Mouse (Mus musculus) heart, postnatal 0 days (tissue): ENCODE measurements at regions not wholly inside any gene's neighbourhood (a gene's known extent, or its start where the extent isn't known, plus 50 kb on each side); places are given as distances from the start of the nearest gene placed in this dataset.

ENCODE experiments used
- ATAC-seq: fragments of 200-750 bp; cut with Nextera tagmentation; 2 replicates; pipeline ENCODE4 v1.8.0; 2017; ENCODE audit warnings: low read depth, moderate number of reproducible peaks, moderate library complexity; ENCODE audit not compliant: insufficient read depth
- DNase-seq: peaks from one replicate; pipeline ENCODE4 v3.0.0-alpha.2; 2016; ENCODE audit warnings: low spot score
- H3K27ac ChIP-seq: fragments of 300-500 bp; sonication (generic); 2 replicates; pipeline ENCODE4 v1.5.1; 2014; ENCODE audit warnings: low read depth, mild to moderate bottlenecking
- H3K27me3 ChIP-seq: fragments of 300-500 bp; sonication (generic); 2 replicates; pipeline ENCODE4 v1.6.1; 2014; ENCODE audit warnings: low read length, mixed read lengths; ENCODE audit not compliant: control insufficient read depth, insufficient read depth
- H3K36me3 ChIP-seq: fragments of 300-500 bp; sonication (generic); replicated peaks from 2 replicates; pipeline ENCODE4 v1.6.1; 2014; ENCODE audit warnings: low read length, mixed read lengths; ENCODE audit not compliant: control insufficient read depth, insufficient read depth
- H3K4me1 ChIP-seq: fragments of 300-500 bp; sonication (generic); 2 replicates; pipeline ENCODE4 v1.6.1; 2014; ENCODE audit warnings: antibody characterized with exemption; ENCODE audit not compliant: control insufficient read depth, insufficient read depth
- H3K4me2 ChIP-seq: fragments of 300-500 bp; sonication (generic); 2 replicates; pipeline ENCODE4 v1.6.1; 2014; ENCODE audit warnings: low read depth, mild to moderate bottlenecking, low read length, moderate library complexity
- H3K4me3 ChIP-seq: fragments of 300-500 bp; sonication (generic); 2 replicates; pipeline ENCODE4 v1.5.1; 2014; ENCODE audit warnings: low read depth, low read length
- H3K9ac ChIP-seq: fragments of 300-500 bp; sonication (generic); replicated peaks from 2 replicates; pipeline ENCODE4 v1.6.1; 2014; ENCODE audit warnings: low read depth, low read length, mixed read lengths
- H3K9me3 ChIP-seq: fragments of 300-500 bp; sonication (generic); replicated peaks from 2 replicates; pipeline ENCODE4 v1.6.1; 2016; ENCODE audit warnings: low read length; ENCODE audit not compliant: control insufficient read depth
- CTCF ChIP-seq: IDR thresholded peaks from 2 replicates; pipeline ENCODE4 v1.5.1; 2016; ENCODE audit warnings: antibody characterized with exemption, control low read depth, low read depth
- EP300 ChIP-seq: IDR thresholded peaks from 2 replicates; pipeline ENCODE4 v1.6.1; 2016; ENCODE audit warnings: antibody characterized with exemption, low read depth
- WGBS: fragments of 180-500 bp; shearing (Covaris S2); extraction: QIAGEN DNeasy Blood & Tissue Kit; methylation state at CpG from one replicate; pipeline ENCODE4 v1.1.7; 2014; 5-methylcytosine and 5-hydroxymethylcytosine counted together

DNA sequence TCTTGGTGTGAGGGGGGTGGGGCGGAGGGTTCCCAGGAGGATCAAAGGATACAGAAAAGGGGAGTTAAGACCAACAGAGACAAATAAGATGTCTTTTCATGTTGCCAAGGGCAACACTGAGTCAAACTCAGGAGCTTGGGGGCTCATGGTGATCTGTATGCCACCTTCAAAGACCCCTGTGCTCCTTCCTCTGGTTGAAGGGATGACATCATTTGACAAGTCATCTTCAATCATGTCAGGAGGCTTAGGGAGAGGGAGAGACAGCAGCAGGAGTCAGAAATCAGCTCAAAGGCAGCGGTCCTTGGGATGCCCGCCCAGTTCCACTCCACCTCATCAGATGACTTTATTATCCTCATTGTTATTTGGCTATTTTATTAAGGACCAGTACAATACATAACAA lies 83.8 kb upstream of the Rnf152 start:
- no peak for DNase-seq
- no peaks in the 10 kb centered on the region for H3K9me3 ChIP-seq
- no peaks in the 10 kb centered on the region for H3K4me1 ChIP-seq
- ATAC-seq: no peak
- H3K36me3 ChIP-seq: no peaks in the 10 kb centered on the region
- no peaks in the 10 kb centered on the region for H3K27me3 ChIP-seq
- H3K4me3 ChIP-seq: no peak overlapping the region
- WGBS: 62% methylated on average over 3 of the region's 3 CpGs
- H3K9ac ChIP-seq: no peak overlapping the region
- no peak for TF ChIP-seq EP300
- TF ChIP-seq CTCF: no peak
- H3K27ac ChIP-seq: no peak overlapping the region
- no peak overlapping the region for H3K4me2 ChIP-seq

GRCm38 (mm10) chr1:105434631-105435403 lies 78.3 kb upstream of the Rnf152 start:
- Histone ChIP-seq H3K9me3 (no peaks in the 10 kb centered on the region), H3K36me3 (no peaks in the 10 kb centered on the region), H3K9ac (no peak overlapping the region), H3K27ac (no peak overlapping the region), H3K4me1 (no peaks in the 10 kb centered on the region), H3K4me3 (no peak overlapping the region), H3K27me3 (no peaks in the 10 kb centered on the region), H3K4me2 (no peak overlapping the region)
- 62% methylated on average over 8 of the region's 8 CpGs for WGBS
- DNase-seq (no peak), ATAC-seq (no peak)
- TF ChIP-seq EP300: no peak
- TF ChIP-seq CTCF: no peak

GRCm38 (mm10) chr1:105433949-105434348 lies 77.4 kb upstream of the Rnf152 start:
- no peaks in the 10 kb centered on the region for H3K36me3 ChIP-seq
- DNase-seq (no peak), ATAC-seq (no peak)
- WGBS: 81% methylated on average over 2 of the region's 2 CpGs
- no peak overlapping the region for H3K4me2 ChIP-seq
- no peak for TF ChIP-seq CTCF
- TF ChIP-seq EP300: no peak
- H3K27me3 ChIP-seq: no peaks in the 10 kb centered on the region
- H3K4me3 ChIP-seq: no peak overlapping the region
- H3K9me3 ChIP-seq: no peaks in the 10 kb centered on the region
- H3K9ac ChIP-seq: no peak overlapping the region
- no peaks in the 10 kb centered on the region for H3K4me1 ChIP-seq
- no peak overlapping the region for H3K27ac ChIP-seq

DNA sequence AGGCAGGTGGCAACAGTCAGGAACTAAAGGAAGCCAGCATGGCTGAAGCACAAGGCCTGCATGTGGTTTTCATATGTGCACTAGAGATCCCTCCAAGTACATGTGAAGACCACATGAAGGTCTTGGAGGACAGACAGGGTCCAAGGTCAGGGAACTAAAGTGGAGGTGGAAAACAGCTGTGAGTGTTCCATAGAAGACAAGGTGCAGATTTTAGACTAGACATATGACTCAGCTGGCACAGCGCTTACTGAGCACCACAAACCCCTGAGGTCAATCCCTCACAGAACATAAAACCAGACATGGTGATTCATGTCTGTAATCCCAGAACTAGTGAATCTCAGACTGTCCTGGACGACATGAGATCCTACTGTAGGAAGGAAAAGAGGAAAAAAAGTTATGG lies 75.3 kb upstream of the Rnf152 start:
- Histone ChIP-seq H3K9me3 (no peaks in the 10 kb centered on the region), H3K4me3 (no peak overlapping the region), H3K4me2 (no peak overlapping the region), H3K9ac (no peak overlapping the region), H3K27ac (no peak overlapping the region), H3K36me3 (no peaks in the 10 kb centered on the region), H3K27me3 (no peaks in the 10 kb centered on the region), H3K4me1 (no peaks in the 10 kb centered on the region)
- DNase-seq: no peak
- 69% methylated on average over 2 of the region's 2 CpGs for WGBS
- TF ChIP-seq EP300 (no peak), CTCF (no peak)
- ATAC-seq: no peak

DNA sequence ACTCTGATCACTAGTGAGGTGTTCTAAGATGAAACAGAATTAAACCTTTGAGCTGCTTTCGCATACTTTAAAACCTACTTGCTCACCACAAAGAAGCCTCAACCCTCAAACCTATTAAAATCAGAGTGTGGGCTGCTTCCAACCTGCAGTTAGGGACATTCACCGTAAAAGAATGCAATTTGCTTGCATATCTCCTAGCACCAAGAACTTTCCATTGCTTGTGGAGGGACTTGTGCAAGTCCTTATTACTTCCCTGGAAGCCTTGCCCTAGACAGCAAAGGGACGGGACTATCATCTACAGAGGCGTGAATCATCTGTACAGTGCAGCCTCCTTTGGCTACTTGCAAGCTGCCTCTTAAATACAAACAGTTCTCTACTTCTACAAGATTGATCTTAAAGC lies 74.2 kb upstream of the Rnf152 start:
- Histone ChIP-seq H3K9ac (no peak overlapping the region), H3K27me3 (no peaks in the 10 kb centered on the region), H3K9me3 (no peaks in the 10 kb centered on the region), H3K27ac (no peak overlapping the region), H3K4me1 (no peaks in the 10 kb centered on the region), H3K36me3 (no peaks in the 10 kb centered on the region), H3K4me2 (no peak overlapping the region), H3K4me3 (no peak overlapping the region)
- TF ChIP-seq CTCF (no peak), EP300 (no peak)
- WGBS: 80% methylated on average over 4 of the region's 4 CpGs
- ATAC-seq: no peak
- no peak for DNase-seq

GRCm38 (mm10) chr1:105428165-105428564 lies 71.7 kb upstream of the Rnf152 start:
- ATAC-seq (no peak), DNase-seq (no peak)
- Histone ChIP-seq H3K27me3 (no peaks in the 10 kb centered on the region), H3K4me1 (no peaks in the 10 kb centered on the region), H3K4me2 (no peak overlapping the region), H3K27ac (no peak overlapping the region), H3K9me3 (no peaks in the 10 kb centered on the region), H3K36me3 (no peaks in the 10 kb centered on the region), H3K9ac (no peak overlapping the region), H3K4me3 (no peak overlapping the region)
- TF ChIP-seq CTCF: no peak
- no peak for TF ChIP-seq EP300
- 73% methylated on average over 1 of the region's 1 CpGs for WGBS
